Mouse (Mus musculus): ENCODE data around the gene BC025920. TPM values are rescaled to one million over a fixed set of nuclear protein-coding genes. Genes with fewer than 3 reads are reported as not detected.
"Not testable (repeated sequence)": the region's sequence is repeated elsewhere in the genome, so short reads cannot be mapped to it uniquely, and the experiment has no call there.

Gene BC025920
- polyA plus RNA-seq, 1 experiment, result not detected

- H3K4me3 ChIP-seq (replicated peaks), result no peak overlapping the region
- TF ChIP-seq FLI1 (IDR thresholded peaks at IDR 0.05; ENCODE audit: low read length) (no peak), GATA1 (IDR thresholded peaks at IDR 0.05; ENCODE audit: borderline replicate concordance, low read length) (no peak)
- H3K36me3 ChIP-seq (replicated peaks; ENCODE audit: low read length), result peaks cover 35% of the 10 kb centered on the region
- peaks cover 1% of the 10 kb centered on the region for H3K27me3 ChIP-seq (replicated peaks)
- peaks cover 74% of the 10 kb centered on the region for H3K4me1 ChIP-seq
- H3K9me3 ChIP-seq, result no peaks in the 10 kb centered on the region
Observed at GRCm38 (mm10) chr10:81638101-81638500, 32.0 kb downstream of the BC025920 start.

DNA sequence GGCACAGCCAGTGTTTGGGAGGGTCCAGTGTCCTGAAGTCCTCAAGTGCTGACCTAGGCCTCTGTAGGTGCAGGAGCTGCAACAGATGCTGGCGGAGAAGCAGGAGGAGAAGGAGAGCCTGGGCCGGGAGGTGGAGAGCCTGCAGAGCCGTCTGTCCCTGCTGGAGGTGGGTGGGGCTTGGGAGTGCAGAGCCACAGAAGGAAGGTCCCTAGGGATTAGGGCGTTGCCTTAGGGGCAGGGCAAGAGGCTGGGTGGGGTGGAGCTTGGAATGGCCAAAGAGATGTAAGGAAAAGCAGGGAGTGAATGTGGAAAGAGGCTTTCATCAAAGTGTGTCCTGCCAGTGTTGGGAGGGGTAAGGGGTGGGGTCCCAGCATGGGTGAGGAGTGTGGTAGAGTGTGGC, 34.8 kb downstream of the BC025920 start:
- not testable (repeated sequence) for H3K9me3 ChIP-seq; H3K27me3 ChIP-seq (replicated peaks); H3K4me3 ChIP-seq (replicated peaks)
- H3K36me3 ChIP-seq (replicated peaks; ENCODE audit: low read length), result peaks cover 35% of the 10 kb centered on the region
- peaks cover 65% of the 10 kb centered on the region for H3K4me1 ChIP-seq

DNA sequence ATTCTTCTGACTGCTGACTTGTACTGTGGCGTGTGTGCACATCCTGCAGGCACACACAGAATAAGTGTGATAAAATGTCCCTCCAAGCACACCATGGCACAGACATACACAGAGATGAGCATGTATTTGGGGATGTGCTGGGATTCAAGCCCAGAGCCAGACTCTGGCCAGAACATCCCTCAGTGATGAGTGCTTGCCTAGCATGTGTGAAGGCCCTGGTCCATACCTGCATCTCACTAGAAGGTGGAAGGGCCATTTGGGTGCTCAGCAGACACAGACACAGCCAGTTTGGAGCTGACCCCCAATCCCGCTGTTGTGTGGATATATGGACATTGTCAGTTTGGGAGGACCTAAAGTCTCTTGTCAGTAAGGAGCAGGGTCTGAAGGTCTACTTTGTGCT, 35.5 kb downstream of the BC025920 start:
- Histone ChIP-seq H3K36me3 (replicated peaks; ENCODE audit: low read length) (peaks cover 41% of the 10 kb centered on the region), H3K4me3 (replicated peaks) (peak overlapping the region; percentile 100), H3K27me3 (replicated peaks) (no peaks in the 10 kb centered on the region), H3K4me1 (peaks cover 61% of the 10 kb centered on the region), H3K9me3 (no peaks in the 10 kb centered on the region)
- no peak for TF ChIP-seq GATA1 (IDR thresholded peaks at IDR 0.05; ENCODE audit: borderline replicate concordance, low read length)
- TF ChIP-seq FLI1 (IDR thresholded peaks at IDR 0.05; ENCODE audit: low read length), result no peak

- TF ChIP-seq FLI1 (IDR thresholded peaks at IDR 0.05; ENCODE audit: low read length) (no peak), GATA1 (IDR thresholded peaks at IDR 0.05; ENCODE audit: borderline replicate concordance, low read length) (no peak)
- Histone ChIP-seq H3K36me3 (replicated peaks; ENCODE audit: low read length) (peaks cover 46% of the 10 kb centered on the region), H3K4me1 (peaks cover 58% of the 10 kb centered on the region), H3K27me3 (replicated peaks) (no peaks in the 10 kb centered on the region), H3K4me3 (replicated peaks) (peak overlapping the region; percentile 100), H3K9me3 (no peaks in the 10 kb centered on the region)
Observed at GRCm38 (mm10) chr10:81641978-81642647, 36.0 kb downstream of the BC025920 start.

GRCm38 (mm10) chr10:81642648-81643448, 36.8 kb downstream of the BC025920 start:
- H3K27me3 ChIP-seq (replicated peaks), result no peaks in the 10 kb centered on the region
- H3K9me3 ChIP-seq, result no peaks in the 10 kb centered on the region
- peaks cover 51% of the 10 kb centered on the region for H3K36me3 ChIP-seq (replicated peaks; ENCODE audit: low read length)
- no peak for TF ChIP-seq FLI1 (IDR thresholded peaks at IDR 0.05; ENCODE audit: low read length)
- no peak for TF ChIP-seq GATA1 (IDR thresholded peaks at IDR 0.05; ENCODE audit: borderline replicate concordance, low read length)
- H3K4me3 ChIP-seq (replicated peaks), result peak overlapping the region; percentile 100
- H3K4me1 ChIP-seq, result peaks cover 56% of the 10 kb centered on the region

- Histone ChIP-seq H3K27me3 (replicated peaks) (no peaks in the 10 kb centered on the region), H3K4me3 (replicated peaks) (peak overlapping the region; percentile 100), H3K4me1 (peaks cover 54% of the 10 kb centered on the region), H3K9me3 (no peaks in the 10 kb centered on the region), H3K36me3 (replicated peaks; ENCODE audit: low read length) (peaks cover 46% of the 10 kb centered on the region)
- no peak for TF ChIP-seq GATA1 (IDR thresholded peaks at IDR 0.05; ENCODE audit: borderline replicate concordance, low read length)
- no peak for TF ChIP-seq FLI1 (IDR thresholded peaks at IDR 0.05; ENCODE audit: low read length)
Observed at GRCm38 (mm10) chr10:81643449-81644055, 37.5 kb downstream of the BC025920 start.

DNA sequence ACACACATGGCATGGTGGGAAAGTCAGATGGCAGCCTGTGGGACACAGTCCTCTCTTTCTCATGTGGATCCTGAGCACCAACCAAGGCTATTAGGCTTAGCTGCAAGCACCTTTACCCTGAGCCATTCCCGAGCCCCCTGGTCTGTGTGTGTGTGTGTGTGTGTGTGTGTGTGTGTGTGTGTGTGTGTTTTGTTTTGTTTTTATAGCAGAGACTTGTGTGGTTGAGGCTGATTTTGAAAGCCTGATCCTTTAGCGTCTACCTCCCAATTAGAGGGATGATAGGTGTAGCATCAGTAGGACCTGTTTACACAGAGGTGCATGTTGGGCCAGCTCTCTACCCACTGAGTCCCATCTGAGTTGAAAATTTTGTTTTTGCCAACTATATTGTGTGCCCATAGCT, 38.1 kb downstream of the BC025920 start:
- no peaks in the 10 kb centered on the region for H3K9me3 ChIP-seq
- peaks cover 42% of the 10 kb centered on the region for H3K36me3 ChIP-seq (replicated peaks; ENCODE audit: low read length)
- peaks cover 55% of the 10 kb centered on the region for H3K4me1 ChIP-seq
- no peak for TF ChIP-seq FLI1 (IDR thresholded peaks at IDR 0.05; ENCODE audit: low read length)
- TF ChIP-seq GATA1 (IDR thresholded peaks at IDR 0.05; ENCODE audit: borderline replicate concordance, low read length), result no peak
- no peaks in the 10 kb centered on the region for H3K27me3 ChIP-seq (replicated peaks)
- peak overlapping the region; percentile 100 for H3K4me3 ChIP-seq (replicated peaks)

- peaks cover 55% of the 10 kb centered on the region for H3K4me1 ChIP-seq
- H3K36me3 ChIP-seq (replicated peaks; ENCODE audit: low read length), result peaks cover 37% of the 10 kb centered on the region
- no peak for TF ChIP-seq GATA1 (IDR thresholded peaks at IDR 0.05; ENCODE audit: borderline replicate concordance, low read length)
- no peak for TF ChIP-seq FLI1 (IDR thresholded peaks at IDR 0.05; ENCODE audit: low read length)
- peak overlapping the region; percentile 100 for H3K4me3 ChIP-seq (replicated peaks)
- H3K27me3 ChIP-seq (replicated peaks), result no peaks in the 10 kb centered on the region
- no peaks in the 10 kb centered on the region for H3K9me3 ChIP-seq
Observed at GRCm38 (mm10) chr10:81644716-81645115, 38.6 kb downstream of the BC025920 start.

- no peaks in the 10 kb centered on the region for H3K9me3 ChIP-seq
- TF ChIP-seq GATA1 (IDR thresholded peaks at IDR 0.05; ENCODE audit: borderline replicate concordance, low read length) (no peak), FLI1 (IDR thresholded peaks at IDR 0.05; ENCODE audit: low read length) (no peak)
- H3K27me3 ChIP-seq (replicated peaks), result no peaks in the 10 kb centered on the region
- H3K4me1 ChIP-seq, result peaks cover 59% of the 10 kb centered on the region
- no peak overlapping the region for H3K4me3 ChIP-seq (replicated peaks)
- peaks cover 34% of the 10 kb centered on the region for H3K36me3 ChIP-seq (replicated peaks; ENCODE audit: low read length)
Observed at GRCm38 (mm10) chr10:81645391-81645790, 39.3 kb downstream of the BC025920 start.

DNA sequence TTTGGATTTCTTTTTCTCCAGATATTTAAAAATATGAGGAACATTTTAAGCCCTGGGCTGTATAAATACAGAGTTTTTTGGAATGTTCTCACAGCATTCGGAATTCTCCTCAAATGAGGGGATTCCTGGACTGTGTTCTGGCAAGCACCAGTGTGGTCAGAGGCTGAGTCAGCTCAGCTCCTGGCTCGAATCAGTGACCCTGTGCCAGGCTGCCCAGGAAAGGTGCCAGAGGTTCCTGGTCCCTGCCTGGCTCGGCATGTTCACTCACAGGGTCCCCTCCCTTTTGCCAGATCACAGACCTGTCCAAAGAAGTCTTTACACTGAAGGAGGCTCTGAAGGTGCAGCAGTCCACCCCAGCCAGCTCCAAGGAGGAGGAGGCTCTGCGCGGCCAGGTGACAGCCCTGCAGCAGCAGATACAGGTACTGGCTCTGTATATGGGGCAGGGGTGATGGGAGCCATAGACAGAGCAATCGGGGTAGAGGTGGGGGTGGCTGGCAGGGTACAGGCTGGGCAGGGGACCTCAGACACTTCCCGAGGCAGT, 40.0 kb downstream of the BC025920 start:
- Histone ChIP-seq H3K9me3 (no peaks in the 10 kb centered on the region), H3K4me3 (replicated peaks) (no peak overlapping the region), H3K27me3 (replicated peaks) (no peaks in the 10 kb centered on the region), H3K36me3 (replicated peaks; ENCODE audit: low read length) (peaks cover 34% of the 10 kb centered on the region), H3K4me1 (peaks cover 62% of the 10 kb centered on the region)
- TF ChIP-seq FLI1 (IDR thresholded peaks at IDR 0.05; ENCODE audit: low read length) (no peak), GATA1 (IDR thresholded peaks at IDR 0.05; ENCODE audit: borderline replicate concordance, low read length) (no peak)

All from megakaryocyte, embryonic 14.5 days (primary cell).